Mouse (Mus musculus) forebrain, postnatal 0 days (tissue): ENCODE data around the gene Gpc6. TPM values are rescaled to one million over a fixed set of nuclear protein-coding genes. Genes with fewer than 3 reads are reported as not detected.

Source experiments
- ATAC-seq: fragments of 200-750 bp; cut with Nextera tagmentation; 2 replicates; pipeline ENCODE4 v1.8.0; 2017; ENCODE audit warnings: mild to moderate bottlenecking, moderate library complexity
- DNase-seq: peaks from one replicate; pipeline ENCODE4 v3.0.0-alpha.2; 2015
- H3K27ac ChIP-seq: fragments of 300-500 bp; sonication (generic); 2 replicates; pipeline ENCODE4 v1.5.1; 2014; ENCODE audit warnings: low read depth, mild to moderate bottlenecking, antibody characterized with exemption, low read length, moderate library complexity, mixed read lengths
- H3K27me3 ChIP-seq: fragments of 300-500 bp; sonication (generic); 2 replicates; pipeline ENCODE4 v1.6.1; 2014; ENCODE audit warnings: mild to moderate bottlenecking, low read length, mixed read lengths; ENCODE audit not compliant: insufficient read depth
- H3K36me3 ChIP-seq: fragments of 300-500 bp; sonication (generic); 2 replicates; pipeline ENCODE4 v1.6.1; 2014; ENCODE audit warnings: mild to moderate bottlenecking, moderate library complexity; ENCODE audit not compliant: insufficient read depth
- H3K4me1 ChIP-seq: fragments of 300-500 bp; sonication (generic); 2 replicates; pipeline ENCODE4 v1.6.1; 2014; ENCODE audit warnings: antibody characterized with exemption; ENCODE audit not compliant: insufficient read depth
- H3K4me2 ChIP-seq: fragments of 300-500 bp; sonication (generic); 2 replicates; pipeline ENCODE4 v1.6.1; 2014; ENCODE audit warnings: low read depth, mild to moderate bottlenecking, moderate library complexity
- H3K4me3 ChIP-seq: fragments of 300-500 bp; sonication (generic); 2 replicates; pipeline ENCODE4 v1.5.1; 2014; ENCODE audit warnings: low read depth, low read length, mixed read lengths
- H3K9ac ChIP-seq: fragments of 300-500 bp; sonication (generic); 2 replicates; pipeline ENCODE4 v1.6.1; 2014; ENCODE audit warnings: mild to moderate bottlenecking
- H3K9me3 ChIP-seq: fragments of 300-500 bp; sonication (generic); 2 replicates; pipeline ENCODE4 v1.6.1; 2016; ENCODE audit warnings: low read length
- CTCF ChIP-seq: sonication (generic); IDR thresholded peaks from 2 replicates; pipeline ENCODE4 v1.5.1; 2016; ENCODE audit warnings: antibody characterized with exemption, control low read depth, low read depth
- WGBS: fragments of 180-500 bp; shearing (Covaris S2); extraction: QIAGEN DNeasy Blood & Tissue Kit; methylation state at CpG from one replicate; pipeline ENCODE4 v1.1.7; 2014; 5-methylcytosine and 5-hydroxymethylcytosine counted together
- polyA plus RNA-seq: library from polyadenylated mRNA; unstranded; fragments of >200 nt; fragmentation: Nextera tagmentation; extraction: Ambion mirVana; gene quantifications from 2 replicates; pipeline ENCODE4 v1.2.1, GENCODE M21; 2015
- total RNA-seq: library from RNA; depleted of rRNA; stranded (reverse); fragments of >200 nt; gene quantifications from 2 replicates; pipeline ENCODE4 v1.2.3, GENCODE M21; 2014

The Gpc6 gene
- total and polyA plus RNA-seq, 2 experiments from 2014 or later, result 10.9 to 20.8 TPM

GRCm38 (mm10) chr14:117552776-117553175 is 627.7 kb downstream of the Gpc6 start:
- Histone ChIP-seq H3K4me3 (no peak overlapping the region), H3K9ac (no peak overlapping the region), H3K27ac (no peak overlapping the region), H3K36me3 (no peaks in the 10 kb centered on the region), H3K4me2 (no peak overlapping the region), H3K27me3 (no peaks in the 10 kb centered on the region), H3K9me3 (no peaks in the 10 kb centered on the region), H3K4me1 (no peaks in the 10 kb centered on the region)
- ATAC-seq (no peak), DNase-seq (no peak)
- TF ChIP-seq CTCF, result no peak

- no peak overlapping the region for H3K27ac ChIP-seq
- H3K4me1 ChIP-seq, result no peaks in the 10 kb centered on the region
- no peak overlapping the region for H3K9ac ChIP-seq
- ATAC-seq (0 out of 2 replicates have a peak, but pooled peaks have one; percentile 47), DNase-seq (no peak)
- no peak overlapping the region for H3K4me3 ChIP-seq
- WGBS, result 35% methylated on average over 7 of the region's 7 CpGs
- H3K36me3 ChIP-seq, result no peaks in the 10 kb centered on the region
- TF ChIP-seq CTCF, result no peak
- H3K9me3 ChIP-seq, result no peaks in the 10 kb centered on the region
- no peaks in the 10 kb centered on the region for H3K27me3 ChIP-seq
- no peak overlapping the region for H3K4me2 ChIP-seq
Measured at GRCm38 (mm10) chr14:117556715-117557320, 631.7 kb downstream of the Gpc6 start.

- WGBS, result 89% methylated on average over 4 of the region's 4 CpGs
- Histone ChIP-seq H3K4me2 (no peak overlapping the region), H3K27ac (no peak overlapping the region), H3K9me3 (no peaks in the 10 kb centered on the region), H3K4me3 (no peak overlapping the region), H3K4me1 (no peaks in the 10 kb centered on the region), H3K27me3 (no peaks in the 10 kb centered on the region), H3K9ac (no peak overlapping the region), H3K36me3 (no peaks in the 10 kb centered on the region)
- ATAC-seq (no peak), DNase-seq (no peak)
- TF ChIP-seq CTCF, result no peak
Measured at GRCm38 (mm10) chr14:117562146-117562545, 637.0 kb downstream of the Gpc6 start.

GRCm38 (mm10) chr14:117569278-117569677 is 644.2 kb downstream of the Gpc6 start:
- no peaks in the 10 kb centered on the region for H3K27me3 ChIP-seq
- no peak overlapping the region for H3K4me3 ChIP-seq
- no peak overlapping the region for H3K9ac ChIP-seq
- H3K9me3 ChIP-seq, result no peaks in the 10 kb centered on the region
- no peak for DNase-seq
- no peaks in the 10 kb centered on the region for H3K4me1 ChIP-seq
- no peak for TF ChIP-seq CTCF
- no peak overlapping the region for H3K27ac ChIP-seq
- H3K36me3 ChIP-seq, result no peaks in the 10 kb centered on the region
- 65% methylated on average over 4 of the region's 4 CpGs for WGBS
- ATAC-seq, result no peak
- no peak overlapping the region for H3K4me2 ChIP-seq

- no peak overlapping the region for H3K27ac ChIP-seq
- WGBS, result 35% methylated on average over 8 of the region's 8 CpGs
- no peaks in the 10 kb centered on the region for H3K9me3 ChIP-seq
- H3K4me2 ChIP-seq, result peak overlapping the region; percentile 13
- TF ChIP-seq CTCF, result no peak
- ATAC-seq (peak; percentile 91), DNase-seq (peak; percentile 84)
- H3K4me3 ChIP-seq, result no peak overlapping the region
- no peaks in the 10 kb centered on the region for H3K4me1 ChIP-seq
- H3K9ac ChIP-seq, result no peak overlapping the region
- no peaks in the 10 kb centered on the region for H3K27me3 ChIP-seq
- no peaks in the 10 kb centered on the region for H3K36me3 ChIP-seq
Measured at GRCm38 (mm10) chr14:117572213-117572612, 647.1 kb downstream of the Gpc6 start.

- Histone ChIP-seq H3K9me3 (no peaks in the 10 kb centered on the region), H3K9ac (no peak overlapping the region), H3K4me2 (no peak overlapping the region), H3K27ac (no peak overlapping the region), H3K36me3 (no peaks in the 10 kb centered on the region), H3K4me1 (no peaks in the 10 kb centered on the region), H3K4me3 (no peak overlapping the region), H3K27me3 (no peaks in the 10 kb centered on the region)
- no peak for TF ChIP-seq CTCF
- DNase-seq, result no peak
- 81% methylated on average over 6 of the region's 6 CpGs for WGBS
- ATAC-seq, result no peak
Measured at GRCm38 (mm10) chr14:117574216-117574615, 649.1 kb downstream of the Gpc6 start.

GRCm38 (mm10) chr14:117581740-117582139 is 656.6 kb downstream of the Gpc6 start:
- no peak overlapping the region for H3K9ac ChIP-seq
- DNase-seq, result no peak
- H3K27me3 ChIP-seq, result no peaks in the 10 kb centered on the region
- no peaks in the 10 kb centered on the region for H3K4me1 ChIP-seq
- ATAC-seq, result no peak
- 95% methylated on average over 6 of the region's 6 CpGs for WGBS
- no peaks in the 10 kb centered on the region for H3K36me3 ChIP-seq
- H3K4me3 ChIP-seq, result no peak overlapping the region
- H3K9me3 ChIP-seq, result no peaks in the 10 kb centered on the region
- H3K4me2 ChIP-seq, result no peak overlapping the region
- no peak for TF ChIP-seq CTCF
- H3K27ac ChIP-seq, result no peak overlapping the region

GRCm38 (mm10) chr14:117599758-117600157 is 674.6 kb downstream of the Gpc6 start:
- DNase-seq (no peak), ATAC-seq (no peak)
- Histone ChIP-seq H3K27me3 (no peaks in the 10 kb centered on the region), H3K4me3 (no peak overlapping the region), H3K9ac (no peak overlapping the region), H3K4me1 (no peaks in the 10 kb centered on the region), H3K9me3 (no peaks in the 10 kb centered on the region), H3K4me2 (no peak overlapping the region), H3K36me3 (no peaks in the 10 kb centered on the region), H3K27ac (no peak overlapping the region)
- WGBS, result 48% methylated on average over 5 of the region's 5 CpGs
- no peak for TF ChIP-seq CTCF
